Mouse (Mus musculus): ENCODE measurements around the gene Rbm44. TPM values are rescaled to one million over a fixed set of nuclear protein-coding genes. Genes with fewer than 3 reads are reported as not detected.

The Rbm44 gene
- total RNA-seq (2023) = 1 to 10 TPM; 1.1 to 1.9 TPM

GRCm38 (mm10) chr1:91144813-91145212, at the start of gene Rbm44:
Rbm44 (plus strand) TSS chr1:91145089.

GRCm38 (mm10) chr1:91179533-91180173, 34.8 kb downstream of the Rbm44 start, which contains the start of gene Ramp1:
Ramp1 (plus strand) TSS chr1:91179822.

Other genes with a start within 250 kb of the Rbm44 start
- gene Mlph, start 230.0 kb upstream of the Rbm44 start, total RNA-seq (2023) = not detected
- not detected for gene Prlh, start 192.0 kb upstream of the Rbm44 start, total RNA-seq (2023)
- gene Rab17, start 175.4 kb upstream of the Rbm44 start, total RNA-seq (2023) = under 1 TPM in 1 of 2 experiments, not detected in 1; 0.29 TPM
- gene Lrrfip1, start 146.4 kb upstream of the Rbm44 start, total RNA-seq (2023) = 100 to 1,000 TPM; 215 to 220 TPM
- gene Ramp1, start 34.7 kb downstream of the Rbm44 start, total RNA-seq (2023) = 10 to 100 TPM; 31.8 to 32.4 TPM
- 10 to 100 TPM; 51.7 to 51.9 TPM for gene Ube2f, start 105.2 kb downstream of the Rbm44 start, total RNA-seq (2023)
- gene Scly, start 153.2 kb downstream of the Rbm44 start, total RNA-seq (2023) = 10 to 100 TPM; 17.9 to 23.8 TPM
- gene Espnl, start 177.0 kb downstream of the Rbm44 start, total RNA-seq (2023) = under 1 TPM in 1 of 2 experiments, not detected in 1; 0.09 TPM
- gene Klhl30, start 205.9 kb downstream of the Rbm44 start, total RNA-seq (2023) = not detected
- gene Erfe, start 221.3 kb downstream of the Rbm44 start, total RNA-seq (2023) = under 1 TPM; 0.36 to 0.53 TPM